Mouse (Mus musculus) brain, adult 10 weeks (tissue): ENCODE results near the gene Abtb2. TPM values are rescaled to one million over a fixed set of nuclear protein-coding genes. Genes with fewer than 3 reads are reported as not detected.

Experiments
- polyA plus RNA-seq: library from polyadenylated mRNA; stranded (reverse); fragments of 350-450 nt; fragmentation: Illumina TruSeq; extraction: RNeasy Lipid Tissue Mini Kit (QIAGEN cat#74804); gene quantifications from one replicate; pipeline ENCODE4 v1.2.3, GENCODE M21; 2015; ENCODE audit warnings: low read depth, low replicate concordance

Abtb2 gene
- 6.5 TPM for polyA plus RNA-seq

DNA sequence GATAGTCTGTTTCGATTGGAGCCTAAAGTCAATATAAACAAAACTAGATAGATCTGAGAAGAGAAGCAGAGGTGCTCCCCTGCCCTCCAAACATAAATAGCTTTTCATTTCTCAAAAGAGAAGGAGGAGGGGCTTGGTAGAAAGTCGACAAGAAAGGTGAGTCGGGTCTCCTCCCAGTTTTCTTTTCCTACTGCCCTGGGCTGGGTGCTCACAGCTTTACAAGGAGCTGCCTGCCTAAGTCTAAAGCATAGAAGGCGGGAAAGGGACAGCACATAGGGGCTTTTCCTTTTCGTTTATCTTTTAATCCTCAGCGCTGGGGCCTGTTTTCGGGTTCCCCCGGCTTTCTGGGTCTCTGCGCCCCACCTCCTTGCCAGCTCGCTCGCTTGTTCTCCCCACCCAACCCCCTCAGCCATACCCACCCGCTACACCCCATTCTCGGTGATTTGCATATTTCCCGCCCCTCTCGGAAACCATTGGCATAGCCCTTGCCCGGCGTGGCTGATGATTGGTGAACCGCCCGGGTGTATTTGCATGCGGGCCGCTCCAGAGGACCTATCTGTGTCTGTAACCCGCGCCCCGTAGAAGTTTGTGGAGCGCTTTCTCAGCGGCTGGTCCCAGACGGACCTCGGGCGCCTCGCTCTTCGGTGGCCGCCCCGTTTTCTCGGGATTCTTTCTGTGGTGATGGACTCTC lies at the start of gene Abtb2:
Abtb2 (plus strand) TSS at position 579 of the 691 bp plus-strand sequence.

DNA sequence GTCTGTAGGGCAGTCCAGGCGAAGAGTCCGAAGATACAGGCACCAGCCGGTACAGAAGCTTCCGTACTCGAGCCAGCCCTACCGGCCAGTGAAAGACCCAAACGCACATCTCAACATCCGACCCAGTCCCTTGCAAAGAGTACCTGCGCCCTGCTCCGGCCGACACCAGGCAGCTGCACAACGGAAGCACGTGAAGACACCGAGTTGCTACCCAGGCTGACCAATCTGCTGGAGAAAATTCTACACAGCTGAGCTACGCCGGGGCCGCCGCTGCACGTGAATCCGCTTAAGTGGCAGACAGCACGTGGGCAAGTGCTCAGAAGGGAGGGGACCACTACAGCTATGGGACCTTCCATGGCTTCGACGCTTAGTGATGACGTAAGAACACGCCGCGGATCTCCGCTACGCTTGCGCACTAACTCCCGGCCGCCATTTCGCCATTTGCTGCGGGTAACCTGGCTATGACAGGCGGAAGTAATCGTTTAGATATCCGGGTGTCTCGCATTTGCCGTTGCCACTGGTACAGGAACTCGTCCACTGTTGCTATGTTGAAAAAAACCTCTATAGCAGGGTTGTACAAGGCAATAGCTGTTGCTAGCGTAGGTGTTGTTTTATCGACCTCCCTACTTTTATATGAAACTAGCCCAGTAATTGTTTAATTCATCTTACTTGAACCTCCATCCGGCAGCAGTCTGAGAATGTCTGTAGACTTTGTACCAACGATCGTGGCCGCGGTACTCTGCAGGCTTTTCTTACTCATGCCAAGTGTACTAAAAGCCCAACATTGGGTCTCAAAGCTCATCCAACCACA lies 195.0 kb downstream of the Abtb2 start, which contains the start of gene Nat10:
Nat10 (minus strand) TSS at position 365 of the 811 bp plus-strand sequence.

Other genes with a start within 250 kb of the Abtb2 start
- 1.4 TPM for gene Elf5, start 154.6 kb upstream of the Abtb2 start, polyA plus RNA-seq
- 42.9 TPM for gene Cat, start 81.2 kb upstream of the Abtb2 start, polyA plus RNA-seq
- gene Nat10, start 195.0 kb downstream of the Abtb2 start, polyA plus RNA-seq = 21.9 TPM
- gene Caprin1, start 231.3 kb downstream of the Abtb2 start, polyA plus RNA-seq = 182 TPM